Mouse (Mus musculus) CH12.LX (cell line): Measurements from ENCODE around the gene Celf2.

Source experiments
- CTCF ChIP-seq, 2 experiments: IDR thresholded peaks in 1 of 2; conservative IDR thresholded peaks in 1 of 2; 2 replicates each; pipeline ENCODE4 v1.5.1; 2011 to 2012; ENCODE audit warnings: low read depth in 2 of 2, low read length in 2 of 2, improper control_type of control experiment in 1 of 2, inconsistent platforms in 1 of 2, mild to moderate bottlenecking in 1 of 2, moderate library complexity in 1 of 2
- SIN3A ChIP-seq: IDR thresholded peaks from 2 replicates; pipeline ENCODE4 v1.6.1; 2012; ENCODE audit warnings: low read length, improper control_type of control experiment, inconsistent platforms
- TCF12 ChIP-seq: IDR thresholded peaks from 2 replicates; pipeline ENCODE4 v1.6.1; 2014; ENCODE audit warnings: low read depth, mild to moderate bottlenecking, inconsistent platforms, low read length, improper control_type of control experiment

GRCm38 (mm10) chr2:7426481-7426880 is 82.9 kb downstream of the Celf2 start:
- no peak for TF ChIP-seq CTCF (conservative IDR thresholded peaks at IDR 0.05 in 1 of 2, IDR thresholded peaks at IDR 0.05 in 1 of 2; ENCODE audit: low read depth in 2 of 2, low read length in 2 of 2)
- TF ChIP-seq TCF12, result no peak
- TF ChIP-seq SIN3A, result no peak
